In the genomic region with DNA sequence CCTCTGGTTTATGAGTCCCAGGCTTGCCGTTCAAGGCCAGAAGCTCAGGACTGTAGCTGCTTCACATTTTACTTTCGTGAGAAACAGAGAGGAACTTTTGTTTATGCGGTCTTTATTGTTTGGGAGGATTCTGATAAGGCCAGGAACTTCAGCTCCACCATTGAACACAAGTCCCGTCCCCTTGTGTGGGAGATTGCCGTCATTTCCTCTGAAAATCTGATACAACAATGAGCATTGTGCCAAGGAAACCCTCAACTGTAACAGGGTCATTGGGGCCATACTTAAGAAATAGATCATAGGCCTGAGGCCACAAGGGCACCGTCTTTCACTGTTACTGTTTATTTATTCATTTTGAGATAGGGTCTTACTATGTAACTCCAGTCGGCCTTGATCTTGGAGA, we compare ENCODE assay signal across 21 mouse cellular contexts. TPM values are rescaled to one million over a fixed set of nuclear protein-coding genes. Genes with fewer than 3 reads are reported as not detected.
"Had no signal": no experiment of that assay in that cellular context is flagged by ENCODE, and none has a peak within 500 bp of the region (broad histone marks: within the 10 kb centered on the region; RNA-seq: fewer than 3 reads in every experiment).

No protein-coding gene starts in this region.

- H3K27ac ChIP-seq: liver, embryonic 13.5 days; liver, embryonic 15.5 days; lung, embryonic 15.5 days; macrophage; midbrain, embryonic 13.5 days; midbrain, embryonic 15.5 days; neural tube, embryonic 12.5 days; stomach, embryonic 15.5 days; stomach, postnatal 0 days had no signal

- H3K4me3 ChIP-seq: liver, embryonic 13.5 days; liver, embryonic 15.5 days; lung, embryonic 15.5 days; megakaryocyte, embryonic 14.5 days; midbrain, embryonic 13.5 days; midbrain, embryonic 15.5 days; neural tube, embryonic 12.5 days; stomach, embryonic 15.5 days had no signal

- H3K9ac ChIP-seq: liver, embryonic 13.5 days; liver, embryonic 15.5 days; liver, postnatal 0 days; lung, embryonic 15.5 days; midbrain, embryonic 13.5 days; midbrain, embryonic 15.5 days; neural tube, embryonic 12.5 days; stomach, embryonic 15.5 days had no signal

- H3K36me3 ChIP-seq: liver, embryonic 13.5 days; liver, embryonic 15.5 days; lung, embryonic 15.5 days; midbrain, embryonic 13.5 days; midbrain, embryonic 15.5 days; neural tube, embryonic 12.5 days; stomach, embryonic 15.5 days had no signal

- DNase-seq: liver, embryonic 13.5 days; liver, postnatal 0 days; lung, postnatal 14 days; right cerebral cortex, postnatal 14 days; thymus, adult 2 months; thymus, postnatal 25 days; thymus, postnatal 4 days had no signal

- H3K27me3 ChIP-seq: liver, embryonic 13.5 days; liver, embryonic 15.5 days; lung, embryonic 15.5 days; midbrain, embryonic 13.5 days; stomach, embryonic 15.5 days had no signal

- H3K4me1 ChIP-seq: neural tube, embryonic 12.5 days had no signal

RNA-seq across cellular contexts. Expression of a gene that starts 20.1 kb away (rescaled TPM):
- total RNA-seq: monocyte, adult 5-6 weeks had no signal
- polyA plus RNA-seq: macrophage had no signal

RNA-seq across cellular contexts. Expression of a gene that starts 22.6 kb away (rescaled TPM):
- total RNA-seq: megakaryocyte progenitor cell, adult 5-6 weeks; midbrain, postnatal 0 days; monocyte, adult 5-6 weeks; neutrophil, adult 5-6 weeks had no signal
- polyA plus RNA-seq: macrophage; neural tube, embryonic 14.5 days had no signal
